Mouse (Mus musculus) G1E-ER4 (cell line): ENCODE data around the gene Myom1. TPM values are rescaled to one million over a fixed set of nuclear protein-coding genes. Genes with fewer than 3 reads are reported as not detected.

ENCODE experiments used
- GATA1 ChIP-seq: IDR thresholded peaks from one replicate; pipeline ENCODE4 v1.8.0; 2012; ENCODE audit warnings: low read length, inconsistent platforms
- polyA plus RNA-seq: library from polyadenylated mRNA; stranded (reverse); fragments of >175 nt; gene quantifications from 2 replicates; pipeline ENCODE4 v1.2.3, GENCODE M21; 2012

Gene Myom1
- 0.22 and 0.25 TPM in 2 replicates for polyA plus RNA-seq

DNA sequence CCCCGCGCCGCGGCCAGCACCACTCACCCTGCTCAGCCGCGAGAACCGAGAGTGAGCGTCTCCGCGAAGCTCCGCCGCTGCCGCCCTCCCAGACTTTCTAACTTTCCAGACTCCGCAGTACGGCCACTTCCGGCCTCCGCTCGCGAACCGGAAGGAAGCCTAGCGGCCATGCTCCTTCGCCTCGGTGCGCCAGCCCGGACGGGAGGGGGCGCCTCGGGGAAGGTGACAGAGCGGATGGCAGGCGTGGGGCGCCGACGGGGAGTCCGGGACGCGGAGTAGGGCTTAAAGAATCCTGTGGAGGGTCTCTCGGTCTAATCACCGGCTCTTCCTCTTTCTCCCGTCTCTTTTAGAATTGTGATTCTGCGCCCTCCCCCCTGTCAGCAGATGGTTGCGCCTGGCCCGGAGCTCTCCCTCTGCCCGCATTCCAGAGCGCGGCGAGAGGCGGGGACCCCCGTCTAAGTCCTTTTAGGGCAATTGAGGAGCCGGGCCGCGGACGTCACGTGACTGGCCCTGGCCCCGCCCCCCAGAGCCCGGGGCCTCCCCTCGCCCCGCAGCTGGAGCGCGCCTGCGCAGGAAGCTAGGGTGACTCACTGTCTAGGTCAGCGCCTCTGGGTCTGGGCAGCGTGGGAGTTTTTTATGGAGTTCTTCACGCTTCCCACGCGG lies at the start of gene Myom1:
TSS of gene Myom1 (plus strand) at position 553 of the 663 bp plus-strand sequence.
- TF ChIP-seq GATA1 = no peak

DNA sequence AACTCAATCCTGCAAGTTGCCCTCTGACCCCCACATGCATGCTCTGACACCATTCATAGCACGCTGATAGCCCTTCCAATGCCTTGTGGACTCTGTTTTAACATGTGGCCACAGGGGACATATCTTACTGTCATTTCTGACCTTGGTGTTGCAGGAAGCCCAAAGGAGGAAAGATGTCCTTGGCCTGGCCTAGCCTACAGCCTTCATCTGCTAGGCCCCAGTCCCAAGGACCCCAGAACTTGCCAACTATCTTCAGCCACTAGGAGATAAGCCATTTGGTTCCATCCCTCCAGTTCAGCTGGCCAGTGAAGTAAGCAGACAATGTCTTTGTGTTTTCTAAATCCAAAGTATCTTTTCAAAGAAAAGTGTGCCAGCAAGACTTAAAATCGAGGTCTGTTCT lies 37.2 kb upstream of the Myom1 start:
- TF ChIP-seq GATA1 = no peak

- no peak for TF ChIP-seq GATA1
Measured at GRCm38 (mm10) chr17:70966126-70966525, 36.3 kb upstream of the Myom1 start.

GRCm38 (mm10) chr17:70967191-70967590 lies 35.2 kb upstream of the Myom1 start:
- TF ChIP-seq GATA1 = no peak

- TF ChIP-seq GATA1 = no peak
Measured at GRCm38 (mm10) chr17:70967646-70968045, 34.8 kb upstream of the Myom1 start.

DNA sequence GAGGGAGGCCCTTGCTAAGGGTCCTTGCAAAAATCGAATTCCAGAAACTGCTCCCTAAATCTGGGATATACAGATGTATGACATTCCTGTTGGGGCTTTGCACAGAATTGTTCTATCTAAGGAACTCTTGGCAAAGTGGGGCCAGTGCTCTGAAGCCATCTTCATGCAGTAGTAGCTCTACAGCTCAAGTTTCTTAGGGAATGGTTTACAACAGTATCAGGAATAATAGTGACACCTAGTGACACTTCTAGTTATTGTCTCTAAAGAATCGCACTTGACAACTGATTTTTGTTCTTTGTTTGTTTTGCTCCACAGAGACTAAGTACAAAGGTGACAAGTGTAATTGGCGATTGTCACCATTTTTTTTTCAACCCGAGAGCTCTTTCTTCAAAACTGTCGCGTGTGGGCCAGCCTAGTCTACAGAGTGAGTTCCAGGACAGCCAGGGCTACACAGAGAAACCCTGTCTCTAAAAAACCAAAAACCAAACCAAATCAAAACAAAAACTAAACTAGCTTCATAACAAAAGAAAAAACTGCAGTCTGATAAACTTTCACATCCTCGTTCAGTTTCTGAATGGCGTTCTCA lies 33.7 kb upstream of the Myom1 start:
- no peak for TF ChIP-seq GATA1

DNA sequence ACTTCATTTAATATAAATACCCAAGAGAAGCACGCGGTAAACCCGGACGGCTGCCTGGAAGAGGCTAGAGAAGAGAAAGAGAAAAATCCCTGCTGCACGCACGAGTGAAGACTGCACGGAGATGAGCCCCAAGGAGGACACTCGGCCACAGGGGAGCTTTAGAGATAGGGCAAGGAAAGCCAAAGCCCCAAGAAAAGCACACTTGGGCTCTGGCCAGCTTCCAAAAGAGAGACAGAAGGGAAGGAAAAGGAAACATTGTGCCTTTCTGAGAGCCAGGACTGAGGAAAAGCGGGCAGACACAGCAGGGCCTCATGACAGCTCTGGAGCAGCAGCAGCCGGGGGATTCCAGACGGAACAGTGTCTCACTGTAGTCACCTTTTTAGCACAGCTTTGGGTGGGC lies 31.2 kb upstream of the Myom1 start:
- TF ChIP-seq GATA1 = no peak

- TF ChIP-seq GATA1 = no peak
Measured at GRCm38 (mm10) chr17:70973398-70973797, 29.0 kb upstream of the Myom1 start.

GRCm38 (mm10) chr17:70977799-70978198 lies 24.6 kb upstream of the Myom1 start:
- no peak for TF ChIP-seq GATA1

DNA sequence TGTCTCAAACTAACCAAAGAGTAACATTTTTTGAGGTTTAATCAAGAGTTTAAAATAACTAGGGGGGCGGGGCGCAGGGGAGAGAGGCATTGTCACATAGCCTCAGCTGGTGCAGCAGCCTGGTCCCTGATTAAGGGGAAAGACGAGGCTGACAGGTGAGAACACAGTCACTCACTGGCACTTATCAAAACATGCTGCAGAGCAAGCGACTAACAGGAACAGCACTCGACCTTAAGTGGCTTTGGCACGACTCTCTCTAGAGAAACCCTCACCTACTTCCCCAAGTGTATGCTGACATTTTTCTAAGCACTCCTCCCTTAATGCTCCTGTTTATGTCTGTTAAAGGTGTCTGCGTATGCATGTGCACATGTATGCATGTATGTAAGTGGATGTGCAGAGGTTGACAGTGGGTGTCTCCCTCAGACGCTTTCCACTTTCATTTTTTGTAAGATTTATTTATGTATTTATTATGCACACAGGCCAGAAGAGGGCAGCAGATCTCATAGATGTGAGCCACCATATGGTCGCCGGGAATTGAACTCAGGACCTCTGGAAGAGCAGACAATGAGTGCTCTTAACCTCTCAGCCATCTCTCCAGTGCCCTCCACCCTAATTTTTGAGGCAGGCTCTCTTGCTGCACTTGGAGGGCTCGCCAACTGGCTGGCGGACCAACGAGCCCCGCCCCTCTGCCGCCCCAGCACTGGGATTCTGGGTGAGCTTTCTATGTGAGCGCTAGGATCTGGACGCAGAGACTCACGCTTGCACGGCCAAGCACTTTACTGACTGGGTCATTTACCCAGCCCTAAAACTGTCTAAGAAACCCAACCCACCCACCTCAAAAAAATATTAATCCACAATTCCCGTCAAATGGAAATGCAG lies 22.8 kb upstream of the Myom1 start:
- TF ChIP-seq GATA1 = no peak

DNA sequence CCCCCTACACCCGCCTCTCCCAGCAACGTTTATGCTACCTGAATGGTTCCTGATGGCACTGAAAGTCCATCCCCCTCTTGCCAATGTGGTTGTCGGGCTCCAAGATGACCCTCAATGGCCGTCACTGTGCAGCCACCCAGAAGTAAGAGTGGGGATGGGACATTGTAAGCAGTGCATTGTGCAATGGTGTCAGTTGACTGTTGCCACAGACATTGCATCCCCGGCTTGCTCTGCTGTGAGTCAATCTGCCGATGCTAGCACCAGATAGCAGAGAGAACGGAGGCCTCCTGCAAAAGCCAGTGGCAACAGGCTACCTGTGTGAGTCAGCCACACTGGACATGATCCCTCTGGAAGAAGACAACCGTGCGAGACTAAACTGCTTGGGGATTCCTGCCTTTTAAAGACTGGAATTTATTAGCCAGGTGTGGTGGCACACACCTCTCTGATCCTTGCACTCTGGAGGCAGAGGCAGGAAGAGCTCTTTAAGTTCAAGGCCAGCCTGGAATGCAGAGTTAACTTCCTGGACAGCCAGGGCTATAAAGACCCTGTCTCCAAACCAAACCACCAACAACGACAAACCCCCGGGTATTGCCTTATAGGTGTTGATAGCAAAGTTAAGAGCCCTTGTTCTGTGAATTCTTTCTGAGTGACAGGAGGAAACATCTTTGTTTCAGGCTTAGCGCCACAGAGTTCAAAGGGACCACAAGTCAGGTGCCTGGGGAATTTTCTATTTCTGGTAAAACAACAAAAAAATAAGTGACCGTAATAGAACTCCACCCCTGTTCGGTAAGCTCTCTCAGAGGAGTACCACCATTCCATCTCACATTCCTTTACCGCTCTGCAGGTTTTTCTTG lies 16.7 kb upstream of the Myom1 start:
- no peak for TF ChIP-seq GATA1

GRCm38 (mm10) chr17:70986355-70986740 lies 16.1 kb upstream of the Myom1 start:
- no peak for TF ChIP-seq GATA1

- TF ChIP-seq GATA1 = no peak
Measured at GRCm38 (mm10) chr17:70986831-70987660, 15.4 kb upstream of the Myom1 start.

DNA sequence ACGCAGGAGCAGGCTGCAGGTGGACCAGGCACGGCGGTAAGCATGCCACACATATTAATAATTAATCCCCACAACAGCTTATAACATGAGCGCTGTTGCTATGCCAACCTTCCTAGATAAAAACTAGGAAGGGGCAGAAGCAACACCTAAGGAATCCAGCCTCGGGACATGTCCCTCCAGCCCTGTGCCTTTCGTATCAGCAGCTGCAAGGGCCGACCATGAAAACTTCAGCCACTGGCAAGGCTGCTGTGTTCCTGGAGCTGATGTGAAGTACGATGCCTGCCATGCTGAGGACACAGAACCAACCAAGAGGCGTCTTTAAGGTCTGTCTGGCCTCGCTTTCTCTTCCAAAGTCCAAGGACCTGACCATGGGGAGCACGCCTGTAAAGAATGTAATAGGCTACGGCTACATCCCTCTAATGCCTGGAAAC lies 14.1 kb upstream of the Myom1 start:
- no peak for TF ChIP-seq GATA1

DNA sequence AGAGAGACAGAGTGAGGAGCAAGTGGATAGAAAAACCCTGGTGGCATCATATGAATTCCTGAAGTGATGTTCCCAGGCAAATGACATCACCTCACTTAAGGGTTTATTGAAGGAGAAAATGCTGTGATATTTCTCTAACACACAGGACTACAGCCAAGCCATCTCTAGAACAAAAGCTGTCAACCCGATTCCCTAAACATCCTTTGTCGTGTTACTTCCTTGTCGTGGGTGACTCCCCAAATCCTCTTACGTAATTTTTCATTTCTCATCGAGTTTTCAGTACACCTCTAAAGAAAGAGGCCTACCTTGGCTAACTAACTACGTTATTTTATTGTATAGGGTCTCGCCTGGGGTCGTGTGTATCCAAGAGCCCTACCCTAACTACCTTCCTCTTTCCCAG lies 13.0 kb upstream of the Myom1 start:
- TF ChIP-seq GATA1 = no peak
